Mouse (Mus musculus) liver, postnatal 0 days (tissue): Measurements from ENCODE around the gene Wnt9b.

Source experiments
- CTCF ChIP-seq: sonication (generic); IDR thresholded peaks from 2 replicates; pipeline ENCODE4 v1.5.1; 2016; ENCODE audit warnings: antibody characterized with exemption, low read depth
- EP300 ChIP-seq: IDR thresholded peaks from 2 replicates; pipeline ENCODE4 v1.6.1; 2016; ENCODE audit warnings: antibody characterized with exemption, low read depth, mild to moderate bottlenecking

GRCm38 (mm10) chr11:103733069-103733468 is 16.6 kb downstream of the Wnt9b start:
- TF ChIP-seq CTCF (no peak), EP300 (no peak)
